Mouse (Mus musculus): ENCODE measurements around the gene Creb3l4.

Creb3l4 gene

DNA sequence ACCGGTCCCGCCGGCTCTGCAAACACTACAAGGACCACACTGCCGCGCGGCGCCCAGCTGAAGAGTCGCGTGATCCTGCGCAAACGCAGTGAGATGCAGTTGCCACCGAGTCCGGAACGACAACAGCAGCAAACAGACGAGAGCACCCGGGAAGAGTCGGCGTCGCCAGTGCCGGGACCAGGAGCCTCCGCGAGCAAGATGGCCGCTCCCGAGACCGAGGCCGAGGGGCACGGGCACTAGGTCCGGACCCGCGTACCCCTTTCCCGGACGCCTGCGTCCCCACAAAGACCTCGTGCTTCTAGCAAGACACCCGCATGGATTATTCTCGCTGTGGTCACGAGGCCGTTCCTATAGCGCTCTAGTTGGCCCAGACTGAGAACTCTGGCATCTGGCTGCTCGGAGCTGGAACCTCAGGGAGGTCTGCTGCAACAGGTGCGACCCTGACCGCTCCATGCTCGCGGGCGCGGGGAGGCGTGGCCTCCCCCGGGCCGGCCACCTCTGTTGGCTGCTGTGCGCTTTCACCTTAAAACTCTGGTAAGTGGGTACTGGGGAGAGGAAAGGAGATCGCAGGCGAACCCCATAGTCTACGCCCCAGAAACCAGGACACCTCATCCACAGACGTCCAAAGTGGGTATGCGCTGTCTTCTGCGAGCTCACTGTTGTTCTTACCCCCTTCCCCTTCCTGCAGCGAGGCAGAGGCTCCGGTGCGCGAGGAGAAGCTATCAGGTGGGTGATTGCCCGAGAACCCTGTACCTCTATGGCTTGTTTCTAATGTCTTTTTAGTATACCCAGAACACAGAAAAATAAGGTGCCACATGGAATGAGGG, 11.6 kb downstream of the Creb3l4 start, which contains the start of gene Jtb:
Jtb (plus strand) TSS at position 91 of the 827 bp plus-strand sequence.
- DNase-seq (ENCODE audit: low read depth, low spot score): peak; percentile 93

DNA sequence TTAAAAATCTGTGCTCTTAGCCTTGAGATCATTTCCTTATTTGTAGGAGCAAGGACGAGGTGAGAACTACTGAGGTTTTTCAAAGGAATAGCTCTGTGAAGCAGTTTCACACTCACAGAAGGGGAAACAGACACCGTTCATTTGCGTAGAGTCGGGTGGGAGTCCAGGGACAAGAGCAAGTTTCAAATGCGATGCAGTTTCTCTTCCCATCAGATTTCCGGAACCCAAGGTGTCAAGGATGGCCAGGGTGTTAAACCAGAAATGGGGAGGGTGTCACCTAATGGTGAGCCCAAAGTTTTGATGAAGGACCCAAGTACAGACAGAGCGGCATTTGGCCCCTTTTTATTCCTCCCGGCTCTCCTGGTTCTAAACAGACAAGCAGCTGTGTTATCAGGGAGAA, 12.2 kb downstream of the Creb3l4 start:
- DNase-seq (ENCODE audit: low read depth, low spot score): no peak

DNA sequence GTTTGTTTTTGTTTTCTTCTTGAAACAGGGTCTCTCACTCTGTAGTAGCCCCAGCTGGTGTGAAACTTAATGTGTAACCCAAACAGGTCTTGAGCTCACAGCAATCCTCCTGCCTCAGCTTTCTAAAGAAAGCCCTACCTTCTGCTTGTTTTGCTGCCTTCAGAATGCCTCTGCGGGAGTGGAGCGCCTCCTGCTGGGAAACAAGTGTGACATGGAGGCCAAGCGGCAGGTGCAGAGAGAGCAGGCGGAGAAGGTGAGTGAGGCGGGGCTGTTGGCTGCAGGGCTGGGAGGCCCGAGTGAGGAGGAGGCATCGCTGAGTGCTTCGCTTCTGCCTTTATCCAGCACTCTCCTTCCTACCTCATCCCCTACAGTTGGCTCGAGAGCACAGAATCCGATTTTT, 19.0 kb downstream of the Creb3l4 start:
- DNase-seq (ENCODE audit: low read depth, low spot score): no peak

DNA sequence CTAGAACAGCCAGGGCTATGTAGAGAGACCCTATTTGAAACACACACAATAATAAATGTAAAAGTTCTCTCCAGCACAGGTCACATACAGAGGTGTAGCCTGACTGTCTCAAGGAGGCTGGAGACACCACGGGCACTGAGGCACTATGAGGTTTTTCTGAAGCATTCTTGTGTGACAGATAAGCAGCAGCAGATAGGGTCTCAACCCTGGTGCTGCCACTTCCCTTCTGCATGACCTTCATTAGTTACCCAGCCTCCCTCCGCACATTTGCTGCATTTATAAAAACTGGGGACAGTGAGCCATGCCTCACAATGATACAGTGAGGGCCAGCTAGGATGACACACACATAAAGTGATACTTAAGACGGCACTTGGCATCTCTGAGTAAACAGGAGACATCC, 20.4 kb downstream of the Creb3l4 start:
- no peak for DNase-seq (ENCODE audit: low read depth, low spot score)

DNA sequence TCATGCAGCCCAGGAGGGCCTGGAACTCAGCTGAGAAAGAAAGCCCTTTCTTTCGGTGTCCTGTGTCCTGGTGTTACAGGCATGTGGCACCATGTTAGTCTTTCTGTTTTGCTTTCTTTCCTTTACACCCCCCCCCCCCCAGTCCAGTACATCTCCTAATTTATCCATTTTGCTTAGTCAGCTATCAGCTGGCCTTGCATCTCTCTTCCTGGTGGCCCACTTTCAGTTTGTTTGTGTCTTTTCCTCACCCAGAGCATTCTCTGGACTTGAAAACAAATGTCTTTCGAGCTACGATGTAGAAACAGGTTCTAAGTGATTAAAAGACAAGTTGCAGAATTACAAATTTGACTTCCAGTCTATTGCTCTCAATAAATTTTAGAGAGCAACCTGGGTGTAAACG, 20.9 kb downstream of the Creb3l4 start:
- DNase-seq (ENCODE audit: low read depth, low spot score): no peak

DNA sequence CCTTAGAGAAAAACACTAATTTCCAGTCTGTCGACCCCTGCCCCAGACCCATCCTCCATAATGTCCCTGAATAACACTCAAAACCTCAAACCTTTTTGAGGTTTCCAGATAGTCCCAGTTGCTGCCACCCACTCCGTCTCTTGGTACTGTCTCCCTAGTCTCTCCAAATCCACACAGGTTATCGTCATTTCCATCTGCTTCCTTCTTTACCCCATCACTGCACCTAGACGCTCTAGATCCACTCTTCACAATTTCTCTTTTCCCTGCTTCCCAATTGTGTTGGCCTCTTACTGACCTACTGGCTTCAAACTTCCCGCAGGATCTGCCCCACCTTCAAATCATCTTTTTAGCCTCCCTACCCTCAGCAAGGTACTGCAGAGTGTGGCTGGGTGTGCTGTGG, 22.2 kb downstream of the Creb3l4 start:
- DNase-seq (ENCODE audit: low read depth, low spot score): no peak

DNA sequence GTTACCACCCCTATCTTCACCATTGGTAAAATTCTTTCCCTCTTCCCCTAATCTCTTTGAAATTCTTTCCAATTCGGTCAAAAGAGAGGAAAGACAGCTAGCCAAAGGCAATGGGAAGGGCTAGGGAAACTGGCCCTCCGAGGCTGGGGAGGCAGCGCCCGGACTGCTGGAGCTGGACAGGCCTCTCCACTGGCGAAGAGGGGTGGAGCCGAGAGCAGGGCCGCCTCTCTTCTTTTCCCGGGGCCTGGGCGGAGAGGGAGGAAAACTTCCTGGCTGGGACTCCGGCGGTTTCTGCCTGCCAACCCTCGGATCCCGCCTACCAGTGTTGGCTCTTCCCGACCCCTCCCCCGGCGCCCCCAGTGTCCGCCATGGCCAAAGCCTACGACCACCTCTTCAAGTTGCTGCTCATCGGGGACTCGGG, 22.8 kb downstream of the Creb3l4 start:
- no peak for DNase-seq (ENCODE audit: low read depth, low spot score)

DNA sequence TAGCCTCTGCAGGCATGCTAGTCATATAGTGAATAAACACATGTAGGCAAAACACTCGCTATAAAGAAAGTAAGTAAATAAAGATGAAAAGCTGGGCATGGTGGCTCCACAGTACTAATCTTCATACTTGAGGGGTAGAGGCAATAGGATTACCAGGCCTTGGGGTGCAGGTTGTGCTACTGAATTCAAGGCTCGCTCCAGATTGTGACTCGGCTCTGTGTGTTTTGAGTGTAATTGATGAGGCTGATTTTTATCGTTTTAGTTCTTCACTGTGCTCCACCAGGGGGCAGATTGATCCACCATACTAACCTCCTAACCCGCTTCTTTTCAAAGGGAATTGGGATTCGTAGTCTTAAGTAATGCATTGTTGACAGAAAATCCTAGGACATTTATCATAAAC, 23.2 kb downstream of the Creb3l4 start:
- DNase-seq (ENCODE audit: low read depth, low spot score): peak; percentile 63

DNA sequence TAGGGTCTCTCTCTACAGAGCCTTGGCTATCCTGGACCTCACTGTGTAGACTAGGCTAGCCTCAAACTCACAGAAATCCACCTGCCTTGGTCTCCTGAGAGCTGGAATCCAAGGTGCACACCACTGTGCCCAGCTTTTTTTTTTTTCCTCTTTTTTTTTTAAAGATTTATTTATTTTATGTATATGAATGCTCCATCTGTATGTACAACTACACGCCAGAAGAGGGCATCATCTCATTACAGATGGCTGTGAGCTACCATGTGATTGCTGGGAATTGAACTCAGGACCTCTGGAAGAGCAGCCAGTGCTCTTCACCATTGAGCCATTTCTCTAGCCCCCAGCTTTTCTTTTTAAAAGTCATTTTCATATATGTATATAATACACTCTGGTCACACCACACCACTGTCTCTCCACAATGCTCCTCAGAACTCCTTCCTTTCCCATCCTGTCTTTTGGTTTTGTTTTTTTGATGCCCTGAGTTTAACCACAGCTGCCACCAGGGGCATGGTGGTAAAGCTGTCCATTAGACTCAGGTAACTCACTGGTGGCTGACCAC, 27.4 kb downstream of the Creb3l4 start:
- peak; percentile 51 for DNase-seq (ENCODE audit: low read depth, low spot score)

DNA sequence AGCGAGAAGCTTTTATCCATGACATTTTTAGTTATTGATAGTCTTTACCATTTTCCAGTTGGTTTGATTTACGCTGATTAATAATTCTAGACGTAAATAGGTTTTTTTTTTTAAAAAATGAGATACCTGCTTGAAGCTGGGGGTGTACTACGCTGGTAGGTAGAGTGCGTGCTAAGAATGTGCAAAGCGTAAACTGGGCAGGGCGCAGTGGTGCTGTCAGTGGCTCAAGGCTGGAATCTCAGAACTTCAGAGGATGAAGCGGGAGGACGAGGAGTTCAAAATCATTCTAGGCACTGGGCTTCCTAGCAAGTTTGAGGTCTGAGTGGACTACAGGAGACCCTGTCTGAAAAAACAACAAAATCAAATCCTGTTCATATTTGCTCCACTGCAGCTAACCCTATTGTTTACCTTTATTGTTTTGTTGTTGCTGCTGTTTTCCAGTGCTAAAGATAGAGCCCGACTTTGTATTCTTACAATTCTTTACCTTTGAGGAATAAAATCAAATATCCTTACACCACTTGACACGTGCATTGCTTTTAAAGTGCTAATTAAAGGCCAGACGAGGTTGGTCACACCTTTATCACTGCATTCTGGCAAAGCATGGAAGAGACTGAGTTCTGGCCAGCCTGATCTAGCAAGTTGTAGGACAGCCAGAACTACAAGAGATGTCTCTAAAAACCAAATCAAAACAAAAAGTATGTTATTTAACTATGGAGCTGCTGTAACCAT, 29.2 kb downstream of the Creb3l4 start:
- no peak for DNase-seq (ENCODE audit: low read depth, low spot score)

DNA sequence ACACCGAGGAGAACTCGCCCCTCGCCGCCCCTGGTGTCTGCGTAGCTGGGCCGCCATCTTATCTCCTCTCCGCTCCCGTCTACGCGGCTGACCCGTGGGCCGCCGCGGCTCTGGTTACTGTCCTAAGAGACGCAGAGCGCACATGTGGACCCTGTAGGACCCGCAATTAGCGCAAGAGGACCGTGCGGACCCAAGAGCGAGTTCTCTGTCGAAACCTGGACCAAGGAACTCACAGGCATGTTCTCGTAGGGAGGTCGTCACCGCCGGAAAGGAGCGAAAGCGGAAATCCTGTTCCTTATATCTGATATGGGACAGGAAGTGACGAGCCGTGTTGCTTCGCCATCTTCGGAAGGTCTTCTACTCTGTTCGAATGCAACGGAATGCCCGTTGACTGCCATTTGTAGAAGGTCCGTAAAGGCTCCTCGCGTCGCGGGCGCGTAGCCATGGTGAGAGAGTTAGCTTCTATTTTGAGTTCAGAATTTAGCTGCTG, 29.9 kb downstream of the Creb3l4 start, which contains the start of the genes Rps27 and Rab13:
Rps27 (minus strand) TSS at position 275 of the 490 bp plus-strand sequence.
Rab13 (plus strand) TSS at position 319 of the 490 bp plus-strand sequence.
- DNase-seq (ENCODE audit: low read depth, low spot score): peak; percentile 96

DNA sequence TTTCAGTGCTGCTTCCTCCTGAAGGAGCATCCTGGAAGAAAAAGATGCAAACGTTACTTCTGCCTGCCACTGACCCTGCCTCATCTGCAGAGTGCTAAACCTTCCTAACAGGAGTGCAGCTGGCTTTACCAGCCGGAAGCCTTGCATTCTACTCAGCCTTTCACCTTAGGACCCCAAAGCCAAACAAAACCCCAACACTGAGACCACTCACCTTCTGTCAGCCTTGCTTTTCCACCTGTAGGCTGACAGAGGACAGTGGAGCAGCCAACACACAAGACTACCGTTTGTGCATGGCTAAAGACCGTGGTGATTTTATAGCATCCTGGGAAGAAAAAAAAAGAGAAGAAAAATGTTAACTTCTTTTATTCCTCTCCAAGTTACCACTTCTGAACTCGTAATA, 30.6 kb downstream of the Creb3l4 start:
- DNase-seq (ENCODE audit: low read depth, low spot score): peak; percentile 29

DNA sequence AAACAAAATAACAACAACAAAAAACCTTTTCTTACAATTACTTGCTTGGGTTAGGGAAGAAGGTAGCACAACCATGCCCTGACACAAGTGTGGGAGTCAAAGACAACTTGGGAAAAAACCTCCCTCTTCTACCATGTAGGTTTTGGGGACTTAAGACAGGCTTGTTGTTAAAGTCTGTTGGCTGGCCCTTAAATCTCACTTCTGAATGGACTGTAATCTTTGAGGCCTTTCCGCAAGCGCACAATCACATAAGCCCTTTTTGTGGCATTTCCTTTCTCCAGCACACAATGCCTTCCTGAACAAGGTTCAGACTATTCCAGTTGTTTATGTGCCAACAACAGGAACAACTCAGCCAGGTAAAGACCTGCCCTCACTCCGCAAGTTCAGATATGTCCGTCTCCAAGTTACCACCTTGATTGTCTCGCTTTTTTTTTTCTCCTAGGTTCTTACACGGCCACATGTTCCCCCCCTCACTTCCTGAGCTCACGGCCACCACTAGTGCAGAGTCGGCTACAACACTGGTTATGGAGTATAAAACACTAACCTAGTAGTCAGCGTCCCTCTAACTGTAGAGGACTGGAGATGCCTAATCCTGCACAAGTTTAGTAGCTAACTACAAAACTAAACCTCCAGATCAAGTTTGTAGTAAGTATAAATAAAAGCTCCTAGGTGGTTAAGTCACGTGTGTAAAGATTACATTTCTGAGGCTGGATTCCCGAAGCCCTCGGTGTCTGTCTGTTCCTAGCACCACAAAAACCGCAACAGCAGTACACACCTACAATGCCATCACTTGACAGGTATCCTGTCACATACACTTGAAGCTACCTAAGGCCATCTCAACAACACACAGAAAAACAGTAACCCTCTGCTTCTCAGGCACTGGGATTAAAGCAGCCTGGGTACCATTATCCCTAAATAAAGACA, 31.6 kb downstream of the Creb3l4 start:
- DNase-seq (ENCODE audit: low read depth, low spot score): peak; percentile 66

DNA sequence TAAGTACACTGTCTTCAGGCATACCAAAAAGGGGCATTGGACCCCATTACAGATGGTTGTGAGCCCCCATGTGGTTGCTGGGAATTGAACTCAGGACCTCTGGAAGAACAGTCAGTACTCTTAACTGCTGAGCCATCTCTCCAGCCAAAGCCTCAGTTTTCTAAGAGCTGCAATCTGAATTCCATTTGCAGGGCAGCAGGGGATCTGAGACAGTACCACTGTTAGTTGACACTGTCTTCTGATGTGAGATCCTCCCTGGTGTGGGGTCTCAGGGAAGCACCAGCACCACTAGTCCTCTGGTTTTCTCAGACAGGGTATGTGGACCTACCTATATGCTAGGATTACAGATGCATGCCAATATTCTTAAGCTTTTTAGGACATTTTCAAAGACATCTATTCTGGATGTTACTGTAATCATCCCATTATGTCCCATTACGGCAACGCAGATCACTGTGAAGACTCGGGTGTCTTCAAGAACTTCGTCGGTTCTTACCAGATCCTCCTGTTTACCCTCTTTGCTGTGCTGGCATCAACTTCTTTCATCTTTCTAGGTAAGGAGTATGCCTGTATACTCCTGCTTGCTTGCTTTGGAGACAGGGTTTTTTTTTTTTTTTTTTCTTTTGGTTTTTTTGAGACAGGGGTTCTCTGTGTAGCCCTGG, 33.3 kb downstream of the Creb3l4 start:
- DNase-seq (ENCODE audit: low read depth, low spot score): no peak

DNA sequence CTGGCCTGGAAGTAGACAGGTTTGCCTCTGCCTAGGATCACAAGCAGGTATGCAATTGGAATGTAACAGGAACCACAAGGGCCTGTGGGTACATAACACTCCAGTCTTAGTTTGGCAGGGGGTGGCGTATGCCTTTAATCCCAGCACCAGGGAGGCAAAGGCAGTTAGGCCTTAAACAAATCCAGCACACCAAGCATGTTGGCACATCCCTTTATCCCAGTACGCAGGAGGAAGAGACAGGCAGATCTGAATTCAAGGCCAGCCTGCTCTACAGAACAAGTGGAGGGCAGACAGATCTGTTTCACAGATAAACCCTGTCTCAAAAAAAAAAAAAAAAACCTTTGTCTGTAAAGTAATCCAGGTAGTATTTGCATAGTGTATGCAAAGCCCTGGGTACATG, 34.6 kb downstream of the Creb3l4 start:
- no peak for DNase-seq (ENCODE audit: low read depth, low spot score)

DNA sequence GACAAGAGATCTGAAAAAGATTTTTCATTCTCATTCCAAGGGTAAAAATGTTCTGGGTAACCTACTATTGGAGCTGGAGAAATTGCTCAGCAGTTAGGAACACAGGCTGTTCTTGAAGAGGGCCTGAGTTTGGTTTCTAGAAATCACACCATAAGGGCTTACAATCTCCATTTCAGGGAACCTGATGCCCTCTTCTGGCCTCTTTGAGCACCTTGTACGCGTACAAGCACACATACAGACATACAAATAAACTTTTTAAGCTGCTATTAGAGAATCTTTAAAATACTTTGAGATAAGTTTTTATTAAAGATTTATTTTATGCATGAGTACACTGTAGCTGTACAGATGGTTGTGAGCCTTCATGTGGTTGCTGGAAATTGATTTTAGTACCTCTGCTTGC, 38.7 kb downstream of the Creb3l4 start:
- DNase-seq (ENCODE audit: low read depth, low spot score): no peak

DNA sequence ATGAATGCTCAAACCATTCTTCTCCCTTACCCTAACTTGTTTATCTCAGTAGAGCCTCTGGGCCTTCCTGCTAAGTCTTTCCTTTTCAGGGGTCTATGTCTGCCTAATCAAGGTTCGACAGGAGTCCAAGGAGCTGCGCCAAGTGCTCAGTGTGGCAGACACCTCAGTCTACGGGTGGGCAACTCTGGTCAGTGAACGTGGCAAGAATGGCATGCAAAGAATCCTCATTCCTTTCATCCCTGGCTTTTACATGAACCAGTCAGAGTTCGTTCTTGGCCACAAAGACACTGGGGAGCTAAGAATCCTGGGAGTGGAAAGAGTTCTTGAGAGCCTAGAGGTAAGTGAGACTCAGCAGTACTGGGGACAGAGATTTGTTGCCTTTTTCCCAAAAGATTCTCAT, 39.7 kb downstream of the Creb3l4 start:
- DNase-seq (ENCODE audit: low read depth, low spot score): no peak

DNA sequence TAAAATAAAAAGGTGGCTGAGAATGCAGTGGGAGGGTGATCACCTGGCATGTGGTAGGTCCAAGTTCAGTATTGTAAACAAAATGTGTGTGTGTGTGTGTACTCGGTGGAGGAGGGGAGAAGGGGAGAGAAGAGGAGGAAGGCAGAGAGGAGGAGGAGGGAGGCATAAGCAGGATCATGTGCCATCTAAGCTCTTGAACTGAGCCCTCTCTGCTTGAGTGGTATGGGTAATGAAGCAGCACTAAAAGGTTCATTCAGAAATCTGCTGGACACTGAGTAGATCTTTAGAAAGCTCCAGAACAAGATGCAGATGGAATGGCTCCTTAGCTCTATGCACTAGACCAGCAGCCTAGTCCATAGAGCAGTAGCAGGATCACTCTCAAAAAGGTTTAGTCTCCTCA, 40.4 kb downstream of the Creb3l4 start:
- DNase-seq (ENCODE audit: low read depth, low spot score): no peak

DNA sequence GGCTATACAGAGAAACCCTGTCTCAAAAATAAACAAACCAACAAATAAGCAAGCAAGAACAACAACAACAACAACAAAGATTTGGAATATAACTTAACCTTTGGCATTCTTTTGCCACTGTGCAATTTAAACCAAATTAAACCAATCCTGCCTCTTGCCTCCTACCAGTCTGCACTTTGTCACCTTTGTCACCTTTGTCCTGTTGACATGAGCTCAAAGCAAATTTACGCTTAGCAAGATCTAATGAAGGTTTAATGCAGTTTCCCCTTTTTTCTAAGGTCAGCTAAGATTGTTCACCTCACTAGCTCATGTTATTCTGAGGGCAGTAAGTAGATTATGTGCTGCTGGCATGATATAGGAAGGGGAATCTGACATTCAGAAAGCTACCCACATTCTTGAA, 45.8 kb downstream of the Creb3l4 start:
- no peak for DNase-seq (ENCODE audit: low read depth, low spot score)

DNA sequence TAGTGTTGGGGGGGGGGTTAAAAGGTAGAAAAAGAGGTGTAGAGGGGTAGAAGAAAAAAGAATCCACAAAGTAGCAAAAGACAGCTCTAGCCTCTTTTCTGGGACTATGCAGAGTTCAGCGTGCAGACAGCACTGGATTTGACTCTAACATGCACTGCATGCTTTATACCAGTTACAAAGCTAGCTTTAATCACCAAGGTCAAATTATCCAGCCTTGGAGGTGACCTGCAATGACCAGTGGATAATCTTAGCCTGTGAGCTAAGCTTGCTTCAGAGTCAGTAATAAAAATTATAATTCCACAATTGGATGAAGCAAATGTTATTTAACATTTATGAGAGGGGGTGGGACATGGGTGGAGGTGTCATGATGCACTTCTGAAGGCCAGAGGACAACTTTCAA, 47.7 kb downstream of the Creb3l4 start:
- DNase-seq (ENCODE audit: low read depth, low spot score): no peak

DNA sequence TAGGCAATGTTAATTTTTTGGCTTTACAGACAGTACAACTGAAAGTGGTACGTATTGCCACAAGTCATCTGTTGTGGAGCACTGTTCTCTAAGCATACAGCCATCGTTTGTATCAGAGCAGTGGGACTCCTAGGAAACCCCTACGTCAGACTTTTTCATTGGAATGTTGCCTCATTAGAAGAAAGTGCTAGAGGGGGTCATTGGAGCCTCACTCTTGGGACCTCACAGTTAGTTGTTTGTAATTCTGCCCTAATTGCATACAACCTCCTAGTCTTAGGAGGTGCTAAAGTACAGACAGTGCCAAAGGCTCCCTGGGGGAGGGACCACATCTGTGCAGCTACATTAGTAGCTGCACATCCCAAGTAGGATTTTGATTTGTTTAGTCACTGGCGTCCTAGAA, 48.6 kb downstream of the Creb3l4 start:
- DNase-seq (ENCODE audit: low read depth, low spot score): no peak
